ENCODE assay signal across 25 mouse cellular contexts in genomic region chr3:103780777-103781176, GRCm38 (mm10). TPM values are rescaled to one million over a fixed set of nuclear protein-coding genes. Genes with fewer than 3 reads are reported as not detected.
A peak's percentile ranks its signal among the peaks of the same experiment; 100 is the strongest.
DNase-seq lines count a peak whose midpoint lies in the region; ATAC-seq and TF ChIP-seq lines count a peak whose summit lies in the region.
"Had no signal": no experiment of that assay in that cellular context is flagged by ENCODE, and none has a peak within 500 bp of the region (broad histone marks: within the 10 kb centered on the region; RNA-seq: fewer than 3 reads in every experiment).

No protein-coding gene starts in this region.

- peaks cover 9% of the 10 kb centered on the region for H3K36me3 ChIP-seq in thymus, adult 2 months (ENCODE audit: control insufficient read depth, insufficient read depth, low read length)

- peak; percentile 71 for ATAC-seq in inflammation-experienced regulatory T-cells, adult 6 months
- ATAC-seq: forebrain, embryonic 13.5 days; forebrain, postnatal 0 days; hindbrain, postnatal 0 days had no signal

- no peak for TF ChIP-seq CTCF in layer of hippocampus, adult 2 months (conservative IDR thresholded peaks at IDR 0.05)
- TF ChIP-seq CTCF in thymus, adult 2 months (IDR thresholded peaks at IDR 0.05; ENCODE audit: borderline replicate concordance, control insufficient read depth, extremely low read depth, insufficient read depth, low read length, poor library complexity): no peak

- WGBS in thymus, adult 2 months: 46% methylated on average over 5 of the region's 5 CpGs

- H3K27me3 ChIP-seq in thymus, adult 2 months (ENCODE audit: control insufficient read depth, insufficient read depth, low read length): no peaks in the 10 kb centered on the region
- H3K27me3 ChIP-seq: forebrain, embryonic 13.5 days; hindbrain, embryonic 13.5 days had no signal

- no peak for DNase-seq in layer of hippocampus, adult 2 months (ENCODE audit: low spot score in 2 of 2)
- no peak for DNase-seq in layer of hippocampus, postnatal 14 days (ENCODE audit: low spot score in 2 of 2)
- DNase-seq in thymus, adult 2 months: no peak
- DNase-seq in thymus, postnatal 36 days: no peak
- no peak for DNase-seq in gastrocnemius, postnatal 4 days (ENCODE audit: low spot score in 2 of 2)
- no peak for DNase-seq in adrenal gland, postnatal 10 days
- DNase-seq: adrenal gland, postnatal 25 days; forebrain, postnatal 0 days; gastrocnemius, postnatal 14 days; heart, adult 18-20 months; heart, postnatal 10 days had no signal

- H3K4me1 ChIP-seq in thymus, adult 2 months (replicated peaks; ENCODE audit: control insufficient read depth, insufficient read depth, low read length): peaks cover 44% of the 10 kb centered on the region
- H3K4me1 ChIP-seq: hindbrain, embryonic 13.5 days had no signal

- H3K27ac ChIP-seq in layer of hippocampus, adult 2 months: peak overlapping the region; percentile 37
- H3K27ac ChIP-seq in thymus, adult 2 months (ENCODE audit: control insufficient read depth, insufficient read depth, low read length): peak overlapping the region; percentile 94
- H3K27ac ChIP-seq: embryonic facial prominence, embryonic 10.5 days; forebrain, embryonic 13.5 days; heart, embryonic 10.5 days; hindbrain, postnatal 0 days had no signal

- TF ChIP-seq POLR2A in thymus, adult 2 months (IDR thresholded peaks at IDR 0.05; ENCODE audit: control insufficient read depth, extremely low read depth, insufficient read depth, low read length, poor library complexity): no peak

- no peak overlapping the region for H3K4me3 ChIP-seq in layer of hippocampus, adult 2 months
- H3K4me3 ChIP-seq in thymus, adult 2 months (ENCODE audit: control insufficient read depth, insufficient read depth, low read length): no peak overlapping the region
- H3K4me3 ChIP-seq: embryonic facial prominence, embryonic 10.5 days; forebrain, embryonic 13.5 days; heart, embryonic 10.5 days; hindbrain, embryonic 13.5 days had no signal

RNA-seq across cellular contexts. Expression of gene Hipk1, which starts 10.6 kb away (rescaled TPM):
- 100 to 1,000 TPM; 128 to 134 TPM for total RNA-seq in layer of hippocampus, adult 2 months (2021)
- total RNA-seq in layer of hippocampus, postnatal 14 days (2021): 10 to 100 TPM; 91.2 to 91.3 TPM
- polyA plus RNA-seq in thymus, adult 2 months (2012; rRNA removed): 172 and 231 TPM in 2 replicates
- polyA plus RNA-seq in inflammation-experienced regulatory T-cells, adult 6 months (2017; shearing (Covaris generic)): 10 to 100 TPM; 28.8 to 71.0 (median 34.9) TPM
- total RNA-seq in gastrocnemius, postnatal 4 days (2021): 10 to 100 TPM; 69.6 to 76.7 TPM
- 100 to 1,000 TPM; 128 to 162 TPM for total RNA-seq in adrenal gland, postnatal 10 days (2021)

RNA-seq across cellular contexts. Expression of gene Dclre1b, which starts 28.5 kb away (rescaled TPM):
- total RNA-seq in layer of hippocampus, adult 2 months (2021): 1 to 10 TPM; 9.8 to 10.0 TPM
- total RNA-seq in layer of hippocampus, postnatal 14 days (2021): 1 to 10 TPM; 8.9 to 9.1 TPM
- 38.1 and 44.3 TPM in 2 replicates for polyA plus RNA-seq in thymus, adult 2 months (2012; rRNA removed)
- 10 to 100 TPM; 16.5 to 23.8 (median 17.7) TPM for polyA plus RNA-seq in inflammation-experienced regulatory T-cells, adult 6 months (2017; shearing (Covaris generic))
- total RNA-seq in gastrocnemius, postnatal 4 days (2021): 10 to 100 TPM in 1 of 2 experiments, 1 to 10 TPM in 1; 6.7 to 10.6 TPM
- total RNA-seq in adrenal gland, postnatal 10 days (2021): 10 to 100 TPM; 15.1 to 16.9 TPM

RNA-seq across cellular contexts. Expression of gene Ap4b1, which starts 28.5 kb away (rescaled TPM):
- 10 to 100 TPM; 12.7 to 13.3 TPM for total RNA-seq in layer of hippocampus, adult 2 months (2021)
- 10 to 100 TPM; 13.0 to 16.2 TPM for total RNA-seq in layer of hippocampus, postnatal 14 days (2021)
- 24.0 and 24.4 TPM in 2 replicates for polyA plus RNA-seq in thymus, adult 2 months (2012; rRNA removed)
- 10 to 100 TPM; 16.5 to 21.5 (median 16.7) TPM for polyA plus RNA-seq in inflammation-experienced regulatory T-cells, adult 6 months (2017; shearing (Covaris generic))
- 10 to 100 TPM; 12.8 to 15.5 TPM for total RNA-seq in gastrocnemius, postnatal 4 days (2021)
- total RNA-seq in adrenal gland, postnatal 10 days (2021): 10 to 100 TPM; 18.8 to 23.7 TPM

RNA-seq across cellular contexts. Expression of gene Gm43064, which starts 28.6 kb away (rescaled TPM):
- under 1 TPM; 0.27 to 0.31 TPM for total RNA-seq in layer of hippocampus, adult 2 months (2021)
- total RNA-seq in layer of hippocampus, postnatal 14 days (2021): under 1 TPM; 0.30 to 0.45 TPM
- polyA plus RNA-seq in thymus, adult 2 months (2012; rRNA removed): 1.2 and 2.7 TPM in 2 replicates
- under 1 TPM in 2 of 3 experiments, not detected in 1; 0.13 to 0.78 TPM for polyA plus RNA-seq in inflammation-experienced regulatory T-cells, adult 6 months (2017; shearing (Covaris generic))
- under 1 TPM; 0.20 to 0.21 TPM for total RNA-seq in gastrocnemius, postnatal 4 days (2021)
- under 1 TPM in 1 of 2 experiments, not detected in 1; 0.58 TPM for total RNA-seq in adrenal gland, postnatal 10 days (2021)
- total RNA-seq: heart, postnatal 10 days; hematopoietic stem cell, adult 5-6 weeks had no signal
- polyA plus RNA-seq: C2C12; embryonic facial prominence, embryonic 10.5 days; forebrain, embryonic 13.5 days; heart, embryonic 10.5 days had no signal

RNA-seq across cellular contexts. Expression of gene Gm10964, which starts 41.6 kb away (rescaled TPM):
- not detected for total RNA-seq in layer of hippocampus, adult 2 months (2021)
- total RNA-seq in layer of hippocampus, postnatal 14 days (2021): not detected
- not detected in 2 replicates for polyA plus RNA-seq in thymus, adult 2 months (2012; rRNA removed)
- not detected for polyA plus RNA-seq in inflammation-experienced regulatory T-cells, adult 6 months (2017; shearing (Covaris generic))
- total RNA-seq in gastrocnemius, postnatal 4 days (2021): not detected
- not detected for total RNA-seq in adrenal gland, postnatal 10 days (2021)
- total RNA-seq: adrenal gland, adult 18-20 months; adrenal gland, postnatal 25 days; forebrain, postnatal 0 days; gastrocnemius, adult 18-20 months; gastrocnemius, postnatal 14 days; heart, adult 18-20 months; heart, postnatal 10 days; hematopoietic stem cell, adult 5-6 weeks; hindbrain, postnatal 0 days; MEL had no signal
- polyA plus RNA-seq: C2C12; cerebellum, adult 2 months; embryonic facial prominence, embryonic 10.5 days; embryonic facial prominence, embryonic 14.5 days; forebrain, embryonic 13.5 days; forebrain, postnatal 0 days; heart, embryonic 10.5 days; heart, embryonic 14.5 days; hindbrain, embryonic 13.5 days; hindbrain, postnatal 0 days had no signal
